Mouse (Mus musculus) v-Abl transformed pro-B cells (cell line): ENCODE results near the gene Scn8a.

Experiments
- in situ Hi-C, 2 experiments: fragments of 400-800 bp; cut with MboI; formaldehyde crosslinking; loops; one replicate each; pipeline ENCODE4 v1.15.1; 2025; ENCODE audit not compliant: unreplicated experiment in 2 of 2

Gene Scn8a

GRCm38 (mm10) chr15:101005717-101006116 is 136.1 kb downstream of the Scn8a start:
- in situ Hi-C loops = no loop called here

- in situ Hi-C loops = no loop called here
Observed at GRCm38 (mm10) chr15:101006251-101007040, 136.8 kb downstream of the Scn8a start.

GRCm38 (mm10) chr15:101007236-101007635 is 137.6 kb downstream of the Scn8a start:
- in situ Hi-C loops = no loop called here

- in situ Hi-C loops = no loop called here
Observed at GRCm38 (mm10) chr15:101008386-101009010, 138.8 kb downstream of the Scn8a start.

- in situ Hi-C loops = no loop called here
Observed at GRCm38 (mm10) chr15:101011352-101011751, 141.7 kb downstream of the Scn8a start.

- in situ Hi-C loops = no loop called here
Observed at GRCm38 (mm10) chr15:101028960-101029359, 159.3 kb downstream of the Scn8a start.

- in situ Hi-C loops = loop anchor here (5.0 kb wide), 1 partner anchor 277 kb away; the partner anchor contains the start of gene Slc4a8 (in 2 of the 2)
Observed at GRCm38 (mm10) chr15:101039651-101040050, 170.0 kb downstream of the Scn8a start.

GRCm38 (mm10) chr15:101041966-101042365 is 172.3 kb downstream of the Scn8a start:
- in situ Hi-C loops = loop anchor here (5.0 kb wide), 1 partner anchor 280 kb away; the partner anchor contains the start of gene Slc4a8 (in 2 of the 2)

GRCm38 (mm10) chr15:101042613-101043012 is 173.0 kb downstream of the Scn8a start:
- in situ Hi-C loops = loop anchor here (5.0 kb wide), 1 partner anchor 280 kb away; the partner anchor contains the start of gene Slc4a8 (in 2 of the 2)

GRCm38 (mm10) chr15:101044531-101044930 is 174.9 kb downstream of the Scn8a start:
- in situ Hi-C loops = loop anchor here (5.0 kb wide), 1 partner anchor 282 kb away; the partner anchor contains the start of gene Slc4a8 (in 2 of the 2)

GRCm38 (mm10) chr15:101046039-101046526 is 176.4 kb downstream of the Scn8a start:
- in situ Hi-C loops = no loop called here

- in situ Hi-C loops = no loop called here
Observed at GRCm38 (mm10) chr15:101046527-101047193, 177.0 kb downstream of the Scn8a start.

- in situ Hi-C loops = no loop called here
Observed at GRCm38 (mm10) chr15:101047194-101047555, 177.5 kb downstream of the Scn8a start, which contains the start of gene Gm47841. Gm47841 (minus strand) TSS chr15:101047397.

GRCm38 (mm10) chr15:101048338-101048896 is 178.8 kb downstream of the Scn8a start:
- in situ Hi-C loops = no loop called here

- in situ Hi-C loops = loop anchor here in 1 of 2 experiments (25.0 kb wide), 1 partner anchor 1490 kb away; no protein-coding TSS in a partner anchor
Observed at GRCm38 (mm10) chr15:101051869-101052268, 182.2 kb downstream of the Scn8a start.

- in situ Hi-C loops = loop anchor here in 1 of 2 experiments (25.0 kb wide), 1 partner anchor 1491 kb away; no protein-coding TSS in a partner anchor
Observed at GRCm38 (mm10) chr15:101052560-101053501, 183.2 kb downstream of the Scn8a start.

GRCm38 (mm10) chr15:101053832-101054459 is 184.3 kb downstream of the Scn8a start:
- in situ Hi-C loops = loop anchor here in 1 of 2 experiments (25.0 kb wide), 1 partner anchor 1492 kb away; no protein-coding TSS in a partner anchor

- in situ Hi-C loops = loop anchor here in 1 of 2 experiments (25.0 kb wide), 1 partner anchor 1492 kb away; no protein-coding TSS in a partner anchor
Observed at GRCm38 (mm10) chr15:101054541-101054940, 184.9 kb downstream of the Scn8a start.
